Mouse (Mus musculus) frontal cortex, postnatal 10 days (tissue): ENCODE data around the gene Hap1.
"Not testable (repeated sequence)": the region's sequence is repeated elsewhere in the genome, so short reads cannot be mapped to it uniquely, and the experiment has no call there.

ENCODE experiments used
- DNase-seq, 2 experiments: peaks; one replicate each; pipeline ENCODE4 v3.0.0; 2022; ENCODE audit warnings: low spot score in 2 of 2, mixed read lengths in 1 of 2

The Hap1 gene

DNA sequence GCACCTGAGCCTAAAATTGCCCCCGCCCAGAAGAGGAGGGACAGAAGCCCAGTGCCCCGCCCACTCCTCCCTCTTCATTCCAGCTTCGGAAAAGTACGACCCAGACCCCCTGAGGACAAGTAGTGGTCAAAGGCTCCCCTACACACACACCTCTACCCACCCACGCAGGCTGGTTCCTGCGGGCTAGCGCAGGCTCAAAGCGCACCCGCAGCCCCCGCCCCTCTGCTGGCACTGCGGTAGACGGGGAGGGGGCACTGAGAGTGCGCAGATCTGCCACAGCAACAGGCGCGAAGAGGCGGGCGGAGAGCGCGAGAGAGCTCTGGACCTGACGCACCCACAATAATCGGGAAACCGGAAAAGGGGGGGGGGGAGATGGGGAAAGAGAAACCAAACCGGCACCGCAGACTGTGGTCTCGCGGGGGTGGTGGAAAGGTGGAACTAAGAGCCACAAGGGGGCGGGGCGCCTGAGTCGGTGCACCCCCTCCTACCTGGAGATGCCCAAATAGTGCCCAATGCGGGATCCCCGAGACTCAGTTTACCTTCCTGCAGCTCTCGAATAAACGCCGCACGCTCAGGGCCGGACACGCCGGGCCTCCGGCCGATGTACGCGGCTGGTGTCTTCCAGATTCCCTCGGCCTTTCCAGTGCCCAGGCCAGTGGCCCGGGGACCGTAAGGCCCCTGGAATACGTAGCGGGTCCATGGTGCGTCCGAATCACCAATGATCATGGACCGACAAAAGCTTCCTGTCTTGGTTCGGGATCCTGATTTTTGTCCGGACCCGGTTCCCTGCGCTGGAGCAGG, 577 bp downstream of the Hap1 start:
- peak; percentile 56 to 62 for DNase-seq

DNA sequence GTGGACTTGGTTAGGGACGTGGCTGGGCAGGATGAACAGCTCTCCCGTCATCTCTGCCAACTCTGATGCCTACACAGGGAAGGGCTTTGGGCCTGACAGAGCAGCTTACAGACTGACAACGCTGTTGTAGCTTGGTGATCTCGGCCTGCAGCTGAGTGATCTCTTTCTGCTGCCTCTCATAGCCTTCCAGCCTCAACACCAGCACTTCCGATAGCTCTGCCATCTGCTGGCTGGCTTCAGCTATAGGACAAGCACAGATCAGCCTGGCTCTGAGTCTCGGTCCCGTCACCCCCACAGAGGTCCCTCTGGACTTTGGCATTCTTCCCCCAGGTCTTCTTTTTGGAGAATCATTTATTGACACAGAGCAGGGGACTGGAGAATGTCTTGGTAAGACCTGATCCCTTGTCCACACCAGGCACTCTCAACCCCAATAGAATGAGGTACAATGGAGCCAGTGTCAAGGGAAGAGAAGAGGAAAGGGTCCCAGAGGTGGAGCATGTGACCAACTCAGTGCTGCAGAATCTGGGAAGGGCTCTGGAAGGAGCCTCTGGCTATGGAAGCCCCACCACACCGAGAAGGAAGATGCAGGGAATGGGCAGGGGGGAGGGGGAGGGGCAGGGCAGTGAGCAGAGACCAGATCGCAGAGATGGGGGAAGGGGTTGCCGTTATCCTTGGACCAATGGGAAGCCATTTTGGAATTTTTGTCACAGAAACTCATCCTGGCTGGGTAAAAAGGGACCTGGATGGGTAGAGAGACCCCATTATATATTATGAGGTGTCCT, 3.7 kb downstream of the Hap1 start:
- DNase-seq: no peak

DNA sequence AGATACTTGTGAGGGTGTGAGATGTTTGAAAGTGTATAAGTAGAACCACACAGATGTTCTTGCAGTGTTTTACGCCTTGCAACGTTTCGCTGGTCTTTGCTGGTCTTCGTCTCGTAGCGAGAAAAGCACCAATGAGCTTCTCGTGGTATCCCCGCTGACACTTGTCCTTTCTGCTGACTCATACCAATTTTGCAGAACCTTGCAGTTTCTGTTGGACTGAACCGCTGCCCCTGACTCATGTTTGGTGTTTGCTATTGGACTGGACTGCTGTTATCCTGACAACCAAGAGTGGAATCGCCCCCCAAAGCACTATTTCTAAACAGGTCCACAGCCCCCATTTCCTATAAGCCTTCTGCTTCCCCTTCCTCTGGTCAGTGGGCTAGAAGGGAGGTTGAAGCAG, 11.7 kb downstream of the Hap1 start:
- DNase-seq: no peak

- DNase-seq: no peak
Measured at GRCm38 (mm10) chr11:100335731-100336130, 20.2 kb downstream of the Hap1 start.

DNA sequence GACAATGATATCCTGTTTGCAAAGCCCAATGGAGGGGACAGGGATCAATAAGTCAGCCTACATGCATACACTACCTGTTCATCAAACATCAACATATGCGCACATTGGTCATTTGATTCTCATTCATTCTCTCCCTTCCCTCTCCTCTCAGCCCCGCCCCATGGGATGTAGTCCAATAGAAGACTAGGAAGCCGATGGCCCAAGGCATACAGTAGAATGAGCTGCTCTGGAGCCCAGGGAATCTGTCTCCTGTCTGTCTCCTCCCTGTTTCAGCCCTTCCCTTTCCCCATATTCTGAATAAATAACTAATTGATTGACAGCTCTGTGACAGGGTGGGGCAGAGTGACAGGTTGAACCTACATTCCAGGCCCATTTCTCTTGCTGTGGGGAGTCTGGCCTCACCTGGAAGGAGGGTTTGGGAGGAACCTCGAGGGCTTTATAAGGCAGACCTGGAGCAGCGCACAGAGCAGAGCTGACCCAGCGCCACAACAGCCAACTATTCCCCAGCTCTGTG, 21.9 kb downstream of the Hap1 start, which contains the start of gene Gast:
Gene Gast (plus strand): TSS at position 464 of the 514 bp plus-strand sequence.
- DNase-seq: no peak

GRCm38 (mm10) chr11:100332766-100333515, 23.0 kb downstream of the Hap1 start:
- DNase-seq: no peak

DNA sequence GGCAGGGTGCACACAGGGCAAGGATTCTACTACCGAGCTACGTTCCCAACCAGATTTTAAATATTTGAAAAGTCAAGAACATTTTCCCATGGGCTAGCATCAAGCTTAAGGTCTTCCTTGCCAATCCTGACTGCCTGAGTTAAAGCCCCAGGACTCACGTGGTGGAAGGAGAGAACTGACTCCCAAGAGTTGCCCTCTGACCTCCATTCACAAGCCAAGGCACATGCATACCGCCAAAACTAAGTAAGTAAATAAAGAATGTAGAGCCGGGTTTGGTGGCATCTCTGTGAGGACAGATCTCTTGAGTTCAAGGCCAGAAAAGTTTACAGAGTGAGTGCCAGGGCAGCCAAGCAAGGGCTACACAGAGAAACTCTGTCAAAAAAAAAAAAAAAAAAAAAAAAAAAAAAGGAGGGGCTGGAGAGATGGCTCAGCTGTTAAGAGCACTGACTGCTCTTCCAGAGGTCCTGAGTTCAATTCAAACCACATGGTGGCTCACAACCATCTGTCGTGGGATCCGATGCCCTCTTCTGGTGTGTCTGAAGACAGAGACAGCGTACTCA, 25.0 kb downstream of the Hap1 start:
- DNase-seq: not testable (repeated sequence)

DNA sequence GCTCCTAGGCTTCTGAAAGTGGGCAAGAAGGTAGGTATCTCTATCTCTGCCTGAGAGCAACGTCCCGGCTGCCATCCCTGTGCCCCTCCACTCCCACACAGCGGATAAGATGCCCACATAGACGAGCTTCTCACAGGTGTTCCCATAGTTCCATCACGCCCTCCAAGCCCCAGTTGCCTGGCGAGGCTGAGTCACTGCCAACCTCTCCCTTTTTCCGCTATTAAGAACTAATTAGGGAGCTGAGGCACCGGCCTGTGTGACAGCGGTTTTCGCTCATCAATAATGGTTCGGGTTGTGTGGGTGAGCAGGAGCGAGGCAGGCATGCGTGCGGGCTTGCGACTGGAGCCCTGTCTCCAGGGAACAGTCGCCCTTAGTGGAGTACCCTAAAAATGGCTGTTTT, 25.7 kb downstream of the Hap1 start:
- no peak for DNase-seq

DNA sequence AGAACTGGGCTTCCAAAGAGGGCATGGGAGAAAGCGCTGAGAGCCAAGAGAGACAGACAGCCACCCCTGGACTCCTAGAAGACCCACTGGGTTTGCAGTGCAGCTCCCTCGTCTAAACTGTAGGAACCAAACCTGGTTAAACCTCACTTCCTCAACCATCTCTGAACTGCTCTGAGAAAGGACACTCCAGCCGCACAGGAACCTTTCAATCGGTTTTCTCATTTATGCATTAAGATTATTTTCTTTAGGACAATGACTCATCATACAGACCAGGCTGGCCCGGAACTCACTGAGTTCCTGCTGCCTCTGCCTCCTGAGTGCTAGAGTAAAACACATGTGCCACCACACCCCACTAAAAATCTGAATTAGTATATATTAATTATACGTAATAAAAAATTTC, 28.2 kb downstream of the Hap1 start:
- DNase-seq: no peak

- DNase-seq: no peak
Measured at GRCm38 (mm10) chr11:100327316-100327715, 28.6 kb downstream of the Hap1 start.

GRCm38 (mm10) chr11:100325062-100325629, 30.8 kb downstream of the Hap1 start:
- no peak for DNase-seq

- DNase-seq: peak in 1 of 2 experiments; percentile 39
Measured at GRCm38 (mm10) chr11:100323578-100323977, 32.4 kb downstream of the Hap1 start.

GRCm38 (mm10) chr11:100322591-100323258, 33.2 kb downstream of the Hap1 start:
- no peak for DNase-seq

DNA sequence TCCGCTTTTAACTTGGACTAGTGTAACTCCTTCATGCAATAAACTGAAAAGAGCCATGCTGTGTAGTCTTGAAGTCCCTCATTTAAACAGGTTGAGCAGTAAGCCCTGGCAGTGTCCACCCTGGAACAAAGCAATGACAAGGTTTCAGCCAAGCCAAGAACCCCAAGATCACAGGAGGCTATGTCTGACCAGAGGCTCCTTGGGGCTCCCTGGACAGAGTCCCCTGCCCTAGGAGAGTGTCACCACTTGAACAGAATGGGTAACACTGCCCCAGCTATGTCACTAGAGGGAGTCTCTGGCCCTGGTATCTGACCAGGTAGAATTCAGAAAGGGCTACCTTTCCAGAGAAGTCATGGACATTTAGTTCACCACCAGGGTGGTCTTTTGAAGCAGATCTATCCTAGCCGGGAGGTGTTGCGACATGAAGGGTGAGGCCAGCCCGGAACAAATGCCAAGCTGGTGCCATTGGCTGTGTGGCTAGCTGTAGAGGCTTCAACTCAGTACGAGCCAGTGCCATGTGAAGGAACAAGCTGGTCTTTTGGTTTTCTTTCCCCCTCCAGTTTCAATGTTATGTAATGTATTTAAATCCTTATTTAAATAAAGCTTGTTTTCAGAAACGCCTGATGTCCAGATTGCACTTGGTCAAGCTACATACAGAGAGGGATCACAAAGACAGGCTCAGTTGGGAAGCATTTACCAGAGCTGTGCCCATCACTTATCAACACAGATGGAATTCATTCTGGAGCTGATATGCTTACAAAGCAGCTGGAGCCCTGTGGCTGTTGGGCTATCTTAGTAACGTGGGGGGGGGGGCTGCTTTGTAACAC, 34.2 kb downstream of the Hap1 start:
- DNase-seq: not testable (repeated sequence)

DNA sequence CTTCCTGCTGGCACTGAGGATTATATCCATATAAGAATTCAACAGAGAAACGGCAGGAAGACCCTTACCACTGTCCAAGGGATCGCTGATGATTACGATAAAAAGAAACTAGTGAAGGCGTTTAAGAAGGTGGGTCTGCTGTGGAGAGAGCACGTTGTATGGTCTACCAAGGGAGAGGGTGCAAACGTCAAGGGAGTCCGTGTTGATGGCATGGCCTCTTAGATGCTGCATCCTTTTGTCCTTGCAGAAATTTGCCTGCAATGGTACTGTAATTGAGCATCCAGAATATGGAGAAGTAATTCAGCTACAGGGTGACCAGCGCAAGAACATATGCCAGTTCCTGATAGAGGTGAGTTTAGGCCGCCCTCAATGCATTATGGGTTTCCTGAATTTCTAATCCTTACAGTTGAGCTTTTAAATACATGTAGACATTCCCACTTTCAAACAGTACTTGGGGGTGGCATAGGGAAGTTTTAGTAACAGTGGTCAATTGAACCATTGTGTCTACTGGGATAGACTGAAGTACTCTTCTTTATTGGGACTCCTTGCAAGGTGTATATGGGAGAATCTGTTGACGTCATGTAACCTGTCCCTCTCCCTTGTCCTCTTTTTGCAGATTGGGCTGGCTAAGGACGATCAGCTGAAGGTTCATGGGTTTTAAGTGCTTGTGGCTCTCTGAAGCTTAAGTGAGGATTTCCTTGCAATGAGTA, 35.1 kb downstream of the Hap1 start:
- not testable (repeated sequence) for DNase-seq

DNA sequence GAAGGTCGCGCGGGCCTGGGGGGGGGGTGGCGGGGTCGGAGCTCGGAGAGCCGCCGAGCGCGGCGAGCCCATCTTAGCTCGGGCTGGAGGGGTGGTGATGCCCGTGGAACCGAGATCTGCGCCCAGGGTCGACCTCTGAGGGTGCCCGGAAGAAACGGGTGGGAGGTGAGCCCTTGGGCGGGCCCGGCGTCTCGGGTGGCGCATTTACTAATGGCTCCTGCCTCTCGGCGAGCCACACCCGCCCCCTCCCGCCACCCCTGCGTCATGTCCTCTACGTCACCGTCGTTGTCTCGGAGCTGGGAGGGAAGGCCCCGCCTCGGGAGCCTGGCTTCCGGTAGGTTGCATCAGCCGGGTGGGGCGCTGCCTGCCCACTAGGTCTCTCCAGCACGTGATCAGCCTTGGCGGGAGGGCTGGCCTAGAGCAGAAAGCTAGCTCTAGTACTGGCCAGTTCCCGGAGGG, 35.7 kb downstream of the Hap1 start:
- peak; percentile 93 to 95 for DNase-seq

- DNase-seq: peak; percentile 100
Measured at GRCm38 (mm10) chr11:100319492-100320171, 36.3 kb downstream of the Hap1 start, which contains the start of gene Eif1. Gene Eif1 (plus strand): TSS chr11:100319885.
